Mouse (Mus musculus) spleen, adult 2 months (tissue): ENCODE data around the gene Ftl1.

ENCODE experiments used
- CTCF ChIP-seq: fragments of 200-500 bp; IDR thresholded peaks from 2 replicates; pipeline ENCODE4 v1.5.1; 2011; ENCODE audit warnings: mild to moderate bottlenecking, inconsistent platforms; ENCODE audit not compliant: insufficient read depth, insufficient read length, insufficient replicate concordance; ENCODE audit errors: extremely low read depth
- POLR2A ChIP-seq: fragments of 200-500 bp; IDR thresholded peaks from 2 replicates; pipeline ENCODE4 v1.6.1; 2011; ENCODE audit warnings: low read depth, low read length, inconsistent platforms

- TF ChIP-seq POLR2A (no peak), CTCF (no peak)
These were observed 34.9 kb upstream of the Ftl1 start for GRCm38 (mm10) chr7:45494548-45494947.
